Mouse (Mus musculus) monocyte, adult 5-6 weeks (primary cell): ENCODE data around the gene Ruvbl2. TPM values are rescaled to one million over a fixed set of nuclear protein-coding genes. Genes with fewer than 3 reads are reported as not detected.
"Not testable (repeated sequence)": the region's sequence is repeated elsewhere in the genome, so short reads cannot be mapped to it uniquely, and the experiment has no call there.

ENCODE experiments used
- ATAC-seq: fragments of 153-309, 156-312 bp; replicated peaks from 2 replicates; pipeline ENCODE4 v1.8.0; 2017; ENCODE audit warnings: mild to moderate bottlenecking; ENCODE audit not compliant: low TSS enrichment, insufficient number of reproducible peaks, severe bottlenecking, poor library complexity, low FRiP score
- total RNA-seq: library from RNA; stranded (forward); fragments of 200-1000, 200-491, 200-594 nt; gene quantifications from 3 replicates; pipeline ENCODE4 v1.2.3, GENCODE M21; 2017

Gene Ruvbl2
- total RNA-seq, 1 experiment from 2014 or later: 18.0 TPM

GRCm38 (mm10) chr7:45462868-45463267 is 25.0 kb upstream of the Ruvbl2 start:
- ATAC-seq: not testable (repeated sequence)

- ATAC-seq: no peak
These were observed 24.4 kb upstream of the Ruvbl2 start for GRCm38 (mm10) chr7:45462325-45462724.

DNA sequence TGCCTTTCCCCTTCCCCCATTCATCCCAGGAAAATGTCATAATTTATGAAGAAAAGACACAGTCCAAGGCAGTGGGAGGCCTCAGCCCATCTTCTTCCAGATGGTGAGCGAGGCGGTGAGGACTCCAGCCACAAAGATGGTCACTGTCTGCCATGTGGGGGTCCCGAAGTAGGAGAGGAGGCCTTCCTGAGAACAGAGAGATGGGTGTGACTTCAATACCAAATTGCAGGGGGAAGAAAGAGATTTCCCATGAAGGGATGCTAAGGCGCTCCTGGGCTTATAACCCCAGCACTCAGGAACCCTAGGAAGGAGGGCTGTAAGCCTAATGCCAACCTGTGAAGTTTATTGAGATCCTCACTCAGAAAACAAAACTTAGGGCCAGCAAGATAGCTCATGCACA is 23.9 kb upstream of the Ruvbl2 start:
- ATAC-seq: no peak

DNA sequence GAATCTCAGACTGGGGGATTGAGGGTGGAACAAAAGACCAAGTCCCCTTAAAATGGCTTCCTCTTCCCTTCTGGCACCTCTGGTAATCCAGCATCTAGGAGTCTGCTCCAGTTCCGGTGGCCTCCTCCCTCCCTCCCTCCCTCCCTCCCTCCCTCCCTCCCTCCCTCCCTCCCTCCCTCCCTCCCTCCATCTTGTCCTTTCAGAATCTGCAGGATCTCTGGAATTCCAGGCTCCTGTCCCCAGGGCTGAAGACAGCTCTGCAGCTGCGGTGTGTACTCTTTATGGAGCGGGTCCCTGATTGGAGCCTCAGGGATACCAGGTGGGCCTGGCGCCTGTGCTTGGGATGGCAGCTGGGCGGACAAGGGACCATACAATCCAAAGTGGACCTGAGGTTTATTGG is 23.4 kb upstream of the Ruvbl2 start:
- no peak for ATAC-seq

DNA sequence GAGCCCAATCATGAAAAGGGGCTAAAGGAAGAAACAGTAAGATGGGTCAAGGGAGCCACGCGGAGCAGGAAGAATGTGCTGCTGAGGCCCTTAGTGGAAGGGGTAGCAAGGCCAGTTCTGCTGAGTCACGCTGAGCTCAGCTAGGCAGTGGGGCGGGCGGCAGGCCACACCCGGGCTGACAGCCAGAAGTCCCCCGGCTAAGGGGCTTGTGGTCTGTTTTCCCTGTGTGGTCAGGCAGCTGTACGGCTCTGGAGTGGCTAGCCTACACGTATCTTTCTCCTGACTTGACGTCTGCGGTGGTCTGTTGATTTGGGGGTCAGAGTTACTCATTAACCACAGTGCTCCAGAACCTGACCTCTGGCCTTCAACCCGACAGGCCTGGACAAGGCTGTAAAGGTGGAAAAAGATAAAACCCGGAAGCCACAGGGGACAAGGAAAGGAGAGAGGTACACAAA is 23.0 kb upstream of the Ruvbl2 start:
- peak; percentile 20; the same call in 1 of the 2 replicates for ATAC-seq

DNA sequence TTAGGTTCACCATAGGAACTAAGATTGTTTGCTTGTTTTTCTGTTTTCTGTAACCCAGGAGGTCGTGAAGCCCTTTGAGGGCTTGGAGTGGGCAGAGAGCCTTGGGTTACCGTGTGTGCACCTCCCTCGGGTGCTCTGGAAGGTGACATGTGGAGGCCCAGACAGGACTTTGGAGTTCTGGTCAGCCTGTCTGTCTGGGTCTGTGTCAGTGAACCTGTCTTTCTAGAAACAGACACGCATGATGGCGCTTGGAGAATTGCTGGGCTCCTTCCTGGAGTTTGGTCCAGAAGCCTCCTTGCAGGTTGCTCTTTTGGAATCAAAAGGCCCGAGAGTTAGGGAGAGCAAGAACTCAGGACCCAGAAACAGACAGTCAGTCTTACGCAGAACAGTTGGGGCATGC is 22.5 kb upstream of the Ruvbl2 start:
- ATAC-seq: no peak

DNA sequence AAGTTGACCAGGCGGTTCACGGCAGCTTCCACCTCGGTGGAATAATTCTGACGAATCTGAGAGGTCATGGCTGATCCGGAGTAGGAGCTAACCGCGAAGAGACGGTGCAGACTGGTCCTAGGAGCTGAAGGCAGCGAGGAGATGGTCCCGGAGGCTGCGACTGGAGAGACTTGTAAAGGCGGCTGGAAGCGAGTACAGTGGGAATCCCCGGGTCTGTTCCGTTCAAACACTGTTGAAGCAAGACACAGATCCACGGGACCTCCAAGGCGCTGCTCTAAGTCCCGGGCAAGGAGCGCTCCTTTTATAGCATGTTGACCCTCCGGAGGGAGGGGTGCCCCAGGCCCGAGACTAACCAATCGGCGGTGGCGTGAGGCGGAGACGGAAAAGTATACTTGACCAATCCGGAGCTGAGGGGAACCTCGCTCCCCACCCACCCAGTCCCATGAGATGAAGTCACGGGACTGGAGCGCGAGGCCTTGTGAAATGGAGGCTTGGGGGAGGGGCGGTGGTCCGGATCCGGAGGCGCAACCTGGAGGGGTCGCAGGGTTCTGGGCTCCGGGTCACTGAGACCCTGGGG is 21.8 kb upstream of the Ruvbl2 start, which contains the start of gene Ftl1:
Gene Ftl1, minus strand, starts transcription at position 321 of the 577 bp plus-strand sequence.
- ATAC-seq: peak; percentile 80

DNA sequence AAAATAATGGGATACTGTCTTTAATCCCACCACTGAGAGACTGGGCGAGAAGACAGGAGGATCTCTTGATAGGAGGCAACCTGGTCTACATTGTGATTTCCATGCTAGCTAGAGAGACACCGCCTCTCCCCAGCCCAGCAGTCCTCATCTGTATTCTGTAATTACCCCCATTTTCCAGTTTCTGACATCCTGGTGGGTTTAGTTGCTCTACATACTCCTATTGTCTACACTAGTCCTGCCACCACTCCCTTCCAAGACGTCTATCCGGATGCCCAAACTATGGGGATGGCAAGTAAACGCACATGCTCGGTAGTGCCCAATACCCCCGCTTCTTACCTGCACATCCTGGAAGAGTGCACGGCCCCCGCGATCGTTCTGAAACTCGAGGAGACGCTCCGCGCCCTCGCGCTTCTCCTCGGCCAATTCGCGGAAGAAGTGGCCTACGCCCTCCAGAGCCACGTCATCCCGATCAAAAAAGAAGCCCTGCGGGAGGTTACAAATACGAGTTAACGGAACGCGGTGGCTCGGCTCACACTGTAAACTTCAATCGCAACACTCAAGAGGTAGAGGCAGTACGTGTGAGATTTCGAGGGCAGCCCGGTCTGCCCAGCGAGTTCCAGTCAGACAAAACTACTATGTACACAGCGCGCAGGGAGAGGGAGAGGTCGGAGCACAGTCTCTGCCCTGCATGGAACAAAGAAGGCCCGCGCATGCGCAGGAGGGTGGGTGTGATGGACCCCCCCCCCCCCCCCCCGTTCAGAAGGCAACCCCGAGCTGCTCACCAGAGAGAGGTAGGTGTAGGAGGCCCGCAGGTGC is 21.1 kb upstream of the Ruvbl2 start:
- ATAC-seq: 0 out of 2 replicates have a peak, but pooled peaks have one; percentile 9

GRCm38 (mm10) chr7:45457204-45458060 is 19.5 kb upstream of the Ruvbl2 start:
- ATAC-seq: peak; percentile 57

DNA sequence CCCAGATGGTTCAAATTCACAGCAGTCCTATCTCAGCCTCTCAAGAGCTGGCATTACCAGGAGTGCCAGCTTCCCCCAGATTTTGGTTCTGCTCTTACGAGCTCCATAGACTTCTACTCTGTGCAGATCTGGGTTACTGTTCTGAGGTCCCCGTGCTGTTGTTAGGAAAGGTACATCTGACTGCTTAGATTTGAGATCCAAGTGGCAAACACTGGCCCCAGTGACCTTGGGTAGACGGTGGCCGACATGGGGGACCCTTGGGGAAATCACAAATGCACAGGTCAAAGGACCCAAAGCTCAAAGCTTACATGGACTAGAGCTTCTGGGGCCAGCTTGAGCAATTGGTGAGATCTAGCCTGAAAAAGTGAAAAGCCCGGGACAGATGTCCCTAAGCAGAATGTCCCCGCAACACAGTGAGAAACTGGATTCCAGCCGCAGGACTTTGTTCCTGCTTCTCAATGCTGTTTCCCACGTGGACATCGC is 18.9 kb upstream of the Ruvbl2 start:
- ATAC-seq: no peak

- no peak for ATAC-seq
These were observed 18.2 kb upstream of the Ruvbl2 start for GRCm38 (mm10) chr7:45455932-45456696.

DNA sequence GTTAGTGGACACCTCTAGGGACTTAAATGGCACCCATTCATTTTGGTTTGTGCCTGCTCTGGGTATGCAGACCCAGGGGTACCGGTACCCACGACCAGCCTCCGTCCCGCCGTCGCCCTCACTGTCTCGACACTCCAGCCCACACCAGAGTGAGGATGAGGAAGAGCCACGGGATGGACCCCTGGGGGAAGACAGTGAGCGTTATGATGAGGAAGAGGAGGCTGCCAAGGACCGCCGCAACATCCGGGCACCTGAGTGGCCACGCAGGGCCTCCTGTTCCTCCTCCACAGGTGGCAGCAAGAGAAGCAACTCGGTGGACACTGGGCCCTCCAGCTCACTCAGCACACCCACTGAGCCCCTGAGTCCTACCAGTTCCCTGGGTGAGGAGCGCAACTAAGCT is 17.1 kb upstream of the Ruvbl2 start:
- no peak for ATAC-seq

GRCm38 (mm10) chr7:45451344-45451982 is 13.6 kb upstream of the Ruvbl2 start:
- peak; percentile 90 for ATAC-seq

DNA sequence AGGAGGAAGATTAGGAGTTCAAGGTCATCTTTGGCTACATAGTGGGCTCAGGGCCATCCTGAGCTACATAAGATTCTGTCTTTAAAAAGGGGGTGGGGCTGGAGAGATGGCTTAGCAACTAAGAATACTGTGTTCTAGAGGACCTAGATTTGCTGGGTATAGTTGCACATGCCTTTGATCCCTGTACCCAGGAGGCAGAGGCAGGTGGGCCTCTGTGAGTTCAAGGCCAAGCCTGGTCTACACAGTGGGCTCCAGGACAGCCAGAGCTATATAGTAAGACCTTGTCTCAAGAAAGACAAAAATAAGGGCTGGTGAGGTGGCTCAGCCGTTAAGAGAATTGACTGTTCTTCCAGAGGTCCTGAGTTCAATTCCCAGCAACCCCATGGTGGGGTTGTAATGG is 12.1 kb upstream of the Ruvbl2 start:
- no peak for ATAC-seq

- ATAC-seq: no peak
These were observed 9.6 kb upstream of the Ruvbl2 start for GRCm38 (mm10) chr7:45447325-45447990.

GRCm38 (mm10) chr7:45446589-45446988 is 8.7 kb upstream of the Ruvbl2 start:
- no peak for ATAC-seq
